Mouse (Mus musculus): ENCODE results near the gene Rars. TPM values are rescaled to one million over a fixed set of nuclear protein-coding genes. Genes with fewer than 3 reads are reported as not detected.

The Rars gene
- polyA plus RNA-seq, 1 experiment: 159 TPM

DNA sequence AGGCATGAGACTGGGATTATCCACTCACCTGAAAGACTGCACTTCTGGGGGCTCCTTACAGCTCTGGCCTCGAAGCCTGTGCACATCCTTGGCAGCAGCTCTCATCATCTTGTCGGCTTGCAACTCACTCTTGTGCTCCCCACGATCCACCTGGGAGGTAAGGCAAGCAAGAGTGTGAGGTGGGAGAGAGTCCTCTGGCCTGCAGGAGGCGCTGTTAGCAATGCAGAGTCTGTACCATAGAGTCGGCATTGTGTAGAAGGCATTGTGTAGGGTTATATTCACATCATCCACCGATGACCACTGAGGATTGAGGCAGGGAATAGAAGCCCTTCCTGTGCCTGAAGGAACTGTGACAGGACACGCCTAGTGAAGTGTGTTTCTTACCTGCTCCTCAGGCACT lies 6.0 kb upstream of the Rars start:
- H3K27ac ChIP-seq (ENCODE audit: insufficient read depth, low read length): no peak overlapping the region
- TF ChIP-seq POLR2A (IDR thresholded peaks at IDR 0.05; ENCODE audit: low read depth, low read length) (no peak), CTCF (IDR thresholded peaks at IDR 0.05; ENCODE audit: borderline replicate concordance, insufficient read depth, low read length) (peak; percentile 28; the same call in 1 of the 2 replicates)
- H3K4me1 ChIP-seq (ENCODE audit: control insufficient read depth, insufficient read depth, low read length): peaks cover 8% of the 10 kb centered on the region
- H3K4me3 ChIP-seq (ENCODE audit: insufficient read depth, low read length): no peak overlapping the region

GRCm38 (mm10) chr11:35838345-35839338 lies 4.3 kb upstream of the Rars start:
- no peak overlapping the region for H3K4me3 ChIP-seq (ENCODE audit: insufficient read depth, low read length)
- peaks cover 8% of the 10 kb centered on the region for H3K4me1 ChIP-seq (ENCODE audit: control insufficient read depth, insufficient read depth, low read length)
- H3K27ac ChIP-seq (ENCODE audit: insufficient read depth, low read length): peak overlapping the region; percentile 98
- TF ChIP-seq CTCF (IDR thresholded peaks at IDR 0.05; ENCODE audit: borderline replicate concordance, insufficient read depth, low read length) (no peak), POLR2A (IDR thresholded peaks at IDR 0.05; ENCODE audit: low read depth, low read length) (peak; percentile 43; the same call in 1 of the 2 replicates)

DNA sequence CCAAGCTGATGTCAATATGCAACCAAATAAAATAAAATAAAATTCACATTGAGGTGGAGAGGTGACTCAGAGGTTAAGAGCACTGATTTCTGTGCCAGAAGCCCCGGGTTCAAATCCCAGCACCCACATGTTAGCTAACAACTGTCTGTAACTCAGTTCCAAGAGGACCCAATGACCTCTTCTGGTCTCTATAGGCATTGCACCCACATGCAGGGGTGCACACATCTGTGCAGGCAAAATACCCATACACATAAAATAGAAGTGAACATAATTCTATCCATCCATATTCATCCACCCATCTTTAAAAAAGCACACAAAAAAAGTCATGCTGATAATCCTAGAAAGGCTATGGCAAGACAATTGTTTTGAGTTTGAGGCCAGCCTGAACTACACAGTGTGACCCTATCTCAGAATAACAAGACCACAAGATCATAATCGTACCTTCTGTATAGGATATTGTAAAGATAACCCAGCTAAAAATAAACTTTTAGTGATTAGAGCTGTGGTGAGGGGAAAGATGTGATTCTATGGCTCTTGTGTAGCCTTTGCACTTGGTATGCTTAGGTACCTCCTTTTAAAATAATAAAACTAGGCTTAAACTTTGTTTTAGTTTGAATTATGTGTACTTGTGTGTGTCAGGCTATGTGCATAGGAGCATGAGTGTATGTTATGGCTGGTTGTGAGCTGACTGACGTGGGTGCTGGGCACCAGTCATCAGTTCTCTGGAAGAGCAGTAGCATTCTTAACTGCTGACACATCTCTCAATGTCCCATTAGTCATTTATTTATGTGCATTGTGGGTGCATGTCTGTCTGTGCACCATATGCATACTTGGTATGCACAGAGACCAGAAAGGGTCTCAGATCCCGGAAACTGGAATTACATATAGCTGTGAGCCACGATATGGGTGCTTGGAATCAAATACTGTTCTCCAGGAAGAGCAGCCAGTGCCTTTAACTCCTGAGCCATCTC lies 3.1 kb upstream of the Rars start:
- H3K4me1 ChIP-seq (ENCODE audit: control insufficient read depth, insufficient read depth, low read length): peaks cover 7% of the 10 kb centered on the region
- peak overlapping the region; percentile 98 for H3K27ac ChIP-seq (ENCODE audit: insufficient read depth, low read length)
- H3K4me3 ChIP-seq (ENCODE audit: insufficient read depth, low read length): no peak overlapping the region
- TF ChIP-seq CTCF (IDR thresholded peaks at IDR 0.05; ENCODE audit: borderline replicate concordance, insufficient read depth, low read length) (no peak), POLR2A (IDR thresholded peaks at IDR 0.05; ENCODE audit: low read depth, low read length) (no peak)

GRCm38 (mm10) chr11:35833270-35833669 lies 1.0 kb downstream of the Rars start:
- peaks cover 2% of the 10 kb centered on the region for H3K4me1 ChIP-seq (ENCODE audit: control insufficient read depth, insufficient read depth, low read length)
- H3K4me3 ChIP-seq (ENCODE audit: insufficient read depth, low read length): peak overlapping the region; percentile 98
- H3K27ac ChIP-seq (ENCODE audit: insufficient read depth, low read length): peak overlapping the region; percentile 15; the same call in 1 of the 2 replicates
- TF ChIP-seq POLR2A (IDR thresholded peaks at IDR 0.05; ENCODE audit: low read depth, low read length): no peak
- TF ChIP-seq CTCF (IDR thresholded peaks at IDR 0.05; ENCODE audit: borderline replicate concordance, insufficient read depth, low read length): no peak

DNA sequence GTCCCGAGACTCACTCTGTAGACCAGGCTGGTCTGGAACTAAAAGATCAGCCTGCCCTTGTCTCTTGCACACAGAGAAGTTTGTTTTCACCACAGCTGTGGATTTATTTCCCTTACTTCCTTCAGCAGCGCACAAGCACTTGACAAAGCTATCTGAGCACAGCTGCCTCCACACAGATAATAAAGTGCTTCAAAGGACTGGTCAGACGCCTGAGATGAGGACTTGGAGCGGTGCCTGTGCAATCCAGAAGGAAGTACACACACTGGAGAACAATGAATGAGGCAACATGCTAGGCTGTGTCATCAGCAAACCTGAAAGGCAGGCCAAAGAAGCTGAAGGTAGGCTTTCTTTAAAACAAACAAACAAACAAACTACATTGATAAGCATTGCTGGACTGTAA lies 2.2 kb downstream of the Rars start:
- H3K4me3 ChIP-seq (ENCODE audit: insufficient read depth, low read length): peak overlapping the region; percentile 11
- TF ChIP-seq CTCF (IDR thresholded peaks at IDR 0.05; ENCODE audit: borderline replicate concordance, insufficient read depth, low read length) (no peak), POLR2A (IDR thresholded peaks at IDR 0.05; ENCODE audit: low read depth, low read length) (no peak)

GRCm38 (mm10) chr11:35827714-35828113 lies 6.6 kb downstream of the Rars start:
- H3K4me1 ChIP-seq (ENCODE audit: control insufficient read depth, insufficient read depth, low read length): no peaks in the 10 kb centered on the region; the same call in 1 of the 2 replicates
- no peak overlapping the region for H3K4me3 ChIP-seq (ENCODE audit: insufficient read depth, low read length)
- TF ChIP-seq POLR2A (IDR thresholded peaks at IDR 0.05; ENCODE audit: low read depth, low read length) (no peak), CTCF (IDR thresholded peaks at IDR 0.05; ENCODE audit: borderline replicate concordance, insufficient read depth, low read length) (no peak)
- no peak overlapping the region for H3K27ac ChIP-seq (ENCODE audit: insufficient read depth, low read length)

More for the DNA sequence above, 2.2 kb downstream of the Rars start:
- peak overlapping the region; percentile 7; the same call in 1 of the 2 replicates for H3K27ac ChIP-seq (ENCODE audit: insufficient read depth, low read length)
- peaks cover 2% of the 10 kb centered on the region; the same call in 1 of the 2 replicates for H3K4me1 ChIP-seq (ENCODE audit: control insufficient read depth, insufficient read depth, low read length)

DNA sequence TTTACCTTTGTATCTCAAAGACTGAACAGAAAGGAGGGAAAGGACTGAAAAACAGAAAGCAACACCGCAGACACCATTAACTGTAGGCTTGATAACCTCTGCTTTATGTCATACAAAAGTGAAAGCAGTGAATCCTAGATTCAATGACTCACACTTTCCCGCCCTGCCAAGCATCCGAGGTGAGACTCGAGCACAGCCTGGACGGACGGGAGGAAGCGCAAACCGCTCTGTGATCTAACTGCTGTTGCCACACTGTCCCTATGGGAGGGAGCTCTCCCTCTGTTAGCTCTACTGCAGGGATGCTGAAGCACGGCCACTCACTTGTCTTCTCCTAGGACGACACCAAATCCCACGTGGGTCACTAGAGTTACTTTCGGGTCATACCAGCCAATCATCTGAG lies 18.0 kb downstream of the Rars start:
- TF ChIP-seq CTCF (IDR thresholded peaks at IDR 0.05; ENCODE audit: borderline replicate concordance, insufficient read depth, low read length) (no peak), POLR2A (IDR thresholded peaks at IDR 0.05; ENCODE audit: low read depth, low read length) (no peak)
- Histone ChIP-seq H3K4me1 (ENCODE audit: control insufficient read depth, insufficient read depth, low read length) (no peaks in the 10 kb centered on the region), H3K27ac (ENCODE audit: insufficient read depth, low read length) (no peak overlapping the region), H3K4me3 (ENCODE audit: insufficient read depth, low read length) (no peak overlapping the region)

- H3K4me1 ChIP-seq (ENCODE audit: control insufficient read depth, insufficient read depth, low read length): no peaks in the 10 kb centered on the region
- no peak overlapping the region for H3K27ac ChIP-seq (ENCODE audit: insufficient read depth, low read length)
- TF ChIP-seq CTCF (IDR thresholded peaks at IDR 0.05; ENCODE audit: borderline replicate concordance, insufficient read depth, low read length) (no peak), POLR2A (IDR thresholded peaks at IDR 0.05; ENCODE audit: low read depth, low read length) (no peak)
- H3K4me3 ChIP-seq (ENCODE audit: insufficient read depth, low read length): no peak overlapping the region
Measured at GRCm38 (mm10) chr11:35811458-35811857, 22.8 kb downstream of the Rars start.

DNA sequence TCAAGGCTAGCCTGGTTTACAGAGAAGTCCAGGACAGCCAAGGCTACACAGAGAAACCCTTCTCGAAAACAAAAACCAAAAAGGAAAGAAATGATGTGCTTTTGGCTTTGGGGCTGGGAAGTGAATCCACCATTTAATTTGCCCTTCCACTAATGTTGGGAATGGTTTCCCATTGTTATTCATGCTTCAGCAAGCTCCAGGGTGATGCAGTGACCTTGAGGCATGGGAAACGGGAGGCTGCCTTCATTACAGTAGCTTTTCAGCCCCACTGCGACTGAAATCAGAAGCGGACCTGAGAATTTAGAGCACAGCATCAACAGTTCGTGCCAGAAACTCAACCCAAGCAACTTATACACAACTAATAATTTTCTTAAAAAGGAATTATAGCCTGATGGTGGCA lies 33.0 kb downstream of the Rars start:
- no peak for TF ChIP-seq CTCF (IDR thresholded peaks at IDR 0.05; ENCODE audit: borderline replicate concordance, insufficient read depth, low read length)
- TF ChIP-seq POLR2A (IDR thresholded peaks at IDR 0.05; ENCODE audit: low read depth, low read length): no peak
- Histone ChIP-seq H3K4me1 (ENCODE audit: control insufficient read depth, insufficient read depth, low read length) (no peaks in the 10 kb centered on the region), H3K27ac (ENCODE audit: insufficient read depth, low read length) (no peak overlapping the region), H3K4me3 (ENCODE audit: insufficient read depth, low read length) (no peak overlapping the region)

All from embryonic fibroblast, embryonic 13.5 days (primary cell).